Mouse (Mus musculus): ENCODE measurements around the gene Trappc6b.

DNA sequence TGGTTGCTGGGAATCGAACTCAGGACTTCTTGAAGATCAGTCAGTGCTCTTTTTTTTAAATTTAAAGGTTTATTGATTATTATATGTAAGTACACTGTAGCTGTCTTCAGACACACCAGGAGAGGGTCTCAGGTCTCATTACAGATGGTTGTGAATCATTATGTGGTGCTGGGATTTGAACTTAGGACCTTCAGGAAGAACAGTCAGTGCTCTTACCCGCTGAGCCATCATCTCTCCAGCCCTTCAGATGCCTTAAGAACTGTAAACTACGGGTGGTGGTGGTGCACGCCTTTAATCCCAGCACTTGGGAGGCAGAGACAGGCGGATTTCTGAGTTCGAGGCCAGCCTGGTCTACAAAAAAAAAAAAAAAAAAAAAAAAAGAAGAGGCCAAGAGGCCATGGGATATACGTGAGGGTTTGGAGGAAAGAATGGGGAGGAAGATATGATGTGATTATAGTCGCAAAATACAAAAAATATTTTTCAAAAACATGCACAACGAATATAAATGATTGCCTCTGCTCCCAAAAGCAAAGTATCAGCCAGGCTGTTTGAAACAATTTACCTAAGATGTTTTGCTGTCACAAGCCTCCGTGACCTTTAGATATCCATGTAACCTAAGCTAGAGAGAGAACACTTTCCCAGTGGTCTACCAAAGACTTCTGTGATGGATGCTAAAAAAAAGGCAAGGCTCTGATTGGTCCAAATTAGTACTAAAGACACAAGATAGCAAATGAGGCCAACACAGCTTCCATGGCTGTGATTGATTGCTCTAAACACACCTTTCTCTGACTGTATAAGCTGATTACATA is 21.9 kb downstream of the Trappc6b start:
- no peak for TF ChIP-seq EP300 (IDR thresholded peaks at IDR 0.05; ENCODE audit: low read depth)
- no peak for TF ChIP-seq CTCF (IDR thresholded peaks at IDR 0.05; ENCODE audit: low read depth)
